Mouse (Mus musculus) limb, embryonic 11.5 days (tissue): ENCODE results near the gene 4931414P19Rik. TPM values are rescaled to one million over a fixed set of nuclear protein-coding genes. Genes with fewer than 3 reads are reported as not detected.

Experiments used
- ATAC-seq: fragments of 200-750 bp; cut with Nextera tagmentation; 2 replicates; pipeline ENCODE4 v1.8.0; 2017; ENCODE audit warnings: low read depth; ENCODE audit not compliant: insufficient number of reproducible peaks, low FRiP score, low TSS enrichment
- DNase-seq: peaks from one replicate; pipeline ENCODE4 v3.0.0-alpha.2; 2015; ENCODE audit warnings: low spot score
- H3K27ac ChIP-seq: fragments of 300-500 bp; sonication (generic); replicated peaks from 2 replicates; pipeline ENCODE4 v1.5.1; 2014; ENCODE audit warnings: low read depth, mild to moderate bottlenecking, low read length
- H3K27me3 ChIP-seq: fragments of 300-500 bp; sonication (generic); 2 replicates; pipeline ENCODE4 v1.6.1; 2014; ENCODE audit warnings: mild to moderate bottlenecking, low read length, mixed read lengths; ENCODE audit not compliant: control insufficient read depth, insufficient read depth
- H3K36me3 ChIP-seq: fragments of 300-500 bp; sonication (generic); 2 replicates; pipeline ENCODE4 v1.6.1; 2014; ENCODE audit warnings: mild to moderate bottlenecking, low read length, moderate library complexity, mixed read lengths; ENCODE audit not compliant: control insufficient read depth, insufficient read depth
- H3K4me1 ChIP-seq: fragments of 300-500 bp; sonication (generic); 2 replicates; pipeline ENCODE4 v1.6.1; 2014; ENCODE audit warnings: low read length, mixed read lengths; ENCODE audit not compliant: control insufficient read depth, insufficient read depth
- H3K4me2 ChIP-seq: fragments of 300-500 bp; sonication (generic); 2 replicates; pipeline ENCODE4 v1.6.1; 2014; ENCODE audit warnings: low read depth, mild to moderate bottlenecking, moderate library complexity; ENCODE audit not compliant: severe bottlenecking
- H3K4me3 ChIP-seq: fragments of 300-500 bp; sonication (generic); 2 replicates; pipeline ENCODE4 v1.5.1; 2014; ENCODE audit warnings: low read depth, low read length
- H3K9ac ChIP-seq: fragments of 300-500 bp; sonication (generic); 2 replicates; pipeline ENCODE4 v1.6.1; 2014; ENCODE audit warnings: mild to moderate bottlenecking, low read length
- H3K9me3 ChIP-seq: fragments of 300-500 bp; sonication (generic); 2 replicates; pipeline ENCODE4 v1.6.1; 2016; ENCODE audit warnings: low read length; ENCODE audit not compliant: control insufficient read depth
- WGBS: fragments of 180-500 bp; shearing (Covaris S2); extraction: QIAGEN DNeasy Blood & Tissue Kit; methylation state at CpG from one replicate; pipeline ENCODE4 v1.1.7; 2014; 5-methylcytosine and 5-hydroxymethylcytosine counted together
- polyA plus RNA-seq: library from polyadenylated mRNA; unstranded; fragments of >200 nt; fragmentation: Nextera tagmentation; extraction: Ambion mirVana; gene quantifications from 2 replicates; pipeline ENCODE4 v1.2.1, GENCODE M21; 2014

4931414P19Rik gene
- polyA plus RNA-seq, 1 experiment from 2014 or later, result 7.8 TPM

DNA sequence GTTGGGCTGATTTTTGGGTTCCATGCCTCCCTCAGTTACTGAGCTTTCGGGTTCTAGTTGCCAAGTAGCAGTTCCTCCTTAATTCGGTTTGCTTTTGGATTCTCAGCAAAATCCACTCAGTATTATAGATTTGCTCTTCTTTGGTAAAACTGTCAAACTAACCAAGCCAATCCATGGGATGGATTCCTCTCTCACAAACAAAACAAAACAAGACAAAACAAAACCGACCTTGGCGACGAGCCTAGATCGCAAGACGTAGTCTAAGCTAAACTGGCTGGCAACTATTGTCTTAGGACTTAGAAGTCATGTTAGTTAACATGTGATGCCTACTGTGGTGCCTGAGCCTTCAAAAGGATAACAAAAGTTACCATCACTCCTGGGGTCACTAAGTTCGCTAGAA lies 2.1 kb downstream of the 4931414P19Rik start:
- H3K9me3 ChIP-seq, result no peaks in the 10 kb centered on the region; the same call in 1 of the 2 replicates
- H3K27ac ChIP-seq, result no peak overlapping the region
- DNase-seq, result no peak
- peaks cover 3% of the 10 kb centered on the region; the same call in 1 of the 2 replicates for H3K4me1 ChIP-seq
- peak overlapping the region; percentile 93; the same call in 1 of the 2 replicates for H3K9ac ChIP-seq
- no peaks in the 10 kb centered on the region for H3K36me3 ChIP-seq
- peak overlapping the region; percentile 37 for H3K4me2 ChIP-seq
- WGBS, result 83% methylated on average over 8 of the region's 8 CpGs
- no peaks in the 10 kb centered on the region for H3K27me3 ChIP-seq
- H3K4me3 ChIP-seq, result peak overlapping the region; percentile 67; the same call in 1 of the 2 replicates
- ATAC-seq, result no peak

GRCm38 (mm10) chr14:54603038-54603654 lies 2.6 kb downstream of the 4931414P19Rik start:
- Histone ChIP-seq H3K27ac (peak overlapping the region; percentile 77; the same call in 1 of the 2 replicates), H3K9me3 (no peaks in the 10 kb centered on the region; the same call in 1 of the 2 replicates), H3K27me3 (no peaks in the 10 kb centered on the region), H3K4me3 (peak overlapping the region; percentile 67), H3K4me2 (peak overlapping the region; percentile 55), H3K9ac (peak overlapping the region; percentile 93), H3K36me3 (no peaks in the 10 kb centered on the region), H3K4me1 (peaks cover 3% of the 10 kb centered on the region; the same call in 1 of the 2 replicates)
- ATAC-seq (peak; percentile 97), DNase-seq (peak; percentile 97)
- WGBS, result under 1% methylated on average over 46 of the region's 46 CpGs

DNA sequence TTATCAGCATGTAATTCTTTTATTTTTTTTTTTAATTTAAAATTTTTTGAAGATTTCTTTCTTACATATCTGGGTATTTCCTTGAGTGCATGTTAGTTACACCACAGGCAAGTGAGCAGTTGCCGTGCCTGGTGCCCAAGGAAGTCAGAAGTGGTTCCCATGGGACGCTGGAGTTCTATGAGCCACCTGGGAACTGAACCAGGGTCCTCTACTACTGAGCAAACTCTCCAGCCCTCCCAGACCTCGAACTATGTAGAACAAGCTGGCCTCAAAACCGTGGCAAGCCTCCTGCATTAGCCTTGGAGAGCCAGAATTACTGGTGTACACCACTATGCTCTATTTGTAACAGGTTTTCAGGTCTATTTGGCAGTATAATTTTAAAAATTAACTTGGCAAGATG lies 3.2 kb downstream of the 4931414P19Rik start:
- Histone ChIP-seq H3K4me2 (peak overlapping the region; percentile 55; the same call in 1 of the 2 replicates), H3K4me1 (peaks cover 3% of the 10 kb centered on the region; the same call in 1 of the 2 replicates), H3K36me3 (no peaks in the 10 kb centered on the region), H3K9me3 (no peaks in the 10 kb centered on the region; the same call in 1 of the 2 replicates), H3K4me3 (peak overlapping the region; percentile 67), H3K9ac (peak overlapping the region; percentile 93), H3K27ac (peak overlapping the region; percentile 77; the same call in 1 of the 2 replicates), H3K27me3 (no peaks in the 10 kb centered on the region)
- ATAC-seq (no peak), DNase-seq (no peak)
- WGBS, result 53% methylated on average over 4 of the region's 4 CpGs

DNA sequence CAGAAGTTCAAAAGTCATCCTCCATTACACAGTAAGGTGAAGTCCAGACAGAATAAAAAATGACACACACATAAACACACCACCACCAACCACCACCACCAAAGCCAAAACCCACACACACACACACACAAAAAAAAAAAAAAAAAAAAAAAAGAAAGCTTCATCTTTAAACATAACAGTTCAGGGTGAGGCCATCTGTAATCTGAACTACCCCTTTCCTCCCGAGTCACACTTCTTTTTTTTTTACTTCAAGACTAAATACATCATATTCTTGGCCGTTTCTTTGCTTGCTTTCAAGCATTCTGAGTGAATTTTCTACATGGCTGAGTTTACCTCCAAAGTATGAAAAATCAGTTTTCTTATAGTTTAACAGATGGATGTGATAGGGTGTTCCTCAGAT lies 4.2 kb downstream of the 4931414P19Rik start:
- DNase-seq (no peak), ATAC-seq (no peak)
- no peak overlapping the region for H3K9ac ChIP-seq

DNA sequence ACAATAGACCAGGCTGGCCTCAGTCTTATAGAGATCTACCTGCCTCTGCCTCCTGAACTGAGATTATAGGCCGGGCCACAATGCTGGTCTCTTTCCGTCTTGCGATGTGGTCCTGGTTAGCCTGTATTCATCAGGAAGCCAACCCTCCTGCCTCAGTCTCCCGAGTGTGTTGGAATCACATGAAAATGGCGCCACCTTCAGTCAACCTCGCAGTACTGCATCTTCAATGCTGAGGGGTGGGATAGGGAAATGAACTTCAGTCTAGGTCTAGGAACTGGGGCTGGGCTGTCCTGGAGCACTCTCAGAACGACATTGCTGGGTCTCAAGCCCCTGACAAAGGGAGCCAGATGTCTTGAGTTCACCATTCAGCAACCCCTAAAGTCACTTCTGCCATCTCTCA lies 8.7 kb downstream of the 4931414P19Rik start:
- DNase-seq (no peak), ATAC-seq (no peak)
- Histone ChIP-seq H3K4me3 (no peak overlapping the region), H3K27me3 (no peaks in the 10 kb centered on the region), H3K4me1 (no peaks in the 10 kb centered on the region), H3K9me3 (no peaks in the 10 kb centered on the region; the same call in 1 of the 2 replicates), H3K9ac (no peak overlapping the region), H3K27ac (no peak overlapping the region), H3K36me3 (peaks cover 2% of the 10 kb centered on the region; the same call in 1 of the 2 replicates), H3K4me2 (no peak overlapping the region)
- 81% methylated on average over 7 of the region's 7 CpGs for WGBS

More for the DNA sequence above, 4.2 kb downstream of the 4931414P19Rik start:
- no peaks in the 10 kb centered on the region; the same call in 1 of the 2 replicates for H3K9me3 ChIP-seq
- H3K4me2 ChIP-seq, result no peak overlapping the region
- 79% methylated on average over 2 of the region's 2 CpGs for WGBS
- H3K27me3 ChIP-seq, result no peaks in the 10 kb centered on the region
- no peak overlapping the region for H3K4me3 ChIP-seq
- H3K4me1 ChIP-seq, result peaks cover 3% of the 10 kb centered on the region; the same call in 1 of the 2 replicates
- no peak overlapping the region for H3K27ac ChIP-seq
- no peaks in the 10 kb centered on the region for H3K36me3 ChIP-seq

DNA sequence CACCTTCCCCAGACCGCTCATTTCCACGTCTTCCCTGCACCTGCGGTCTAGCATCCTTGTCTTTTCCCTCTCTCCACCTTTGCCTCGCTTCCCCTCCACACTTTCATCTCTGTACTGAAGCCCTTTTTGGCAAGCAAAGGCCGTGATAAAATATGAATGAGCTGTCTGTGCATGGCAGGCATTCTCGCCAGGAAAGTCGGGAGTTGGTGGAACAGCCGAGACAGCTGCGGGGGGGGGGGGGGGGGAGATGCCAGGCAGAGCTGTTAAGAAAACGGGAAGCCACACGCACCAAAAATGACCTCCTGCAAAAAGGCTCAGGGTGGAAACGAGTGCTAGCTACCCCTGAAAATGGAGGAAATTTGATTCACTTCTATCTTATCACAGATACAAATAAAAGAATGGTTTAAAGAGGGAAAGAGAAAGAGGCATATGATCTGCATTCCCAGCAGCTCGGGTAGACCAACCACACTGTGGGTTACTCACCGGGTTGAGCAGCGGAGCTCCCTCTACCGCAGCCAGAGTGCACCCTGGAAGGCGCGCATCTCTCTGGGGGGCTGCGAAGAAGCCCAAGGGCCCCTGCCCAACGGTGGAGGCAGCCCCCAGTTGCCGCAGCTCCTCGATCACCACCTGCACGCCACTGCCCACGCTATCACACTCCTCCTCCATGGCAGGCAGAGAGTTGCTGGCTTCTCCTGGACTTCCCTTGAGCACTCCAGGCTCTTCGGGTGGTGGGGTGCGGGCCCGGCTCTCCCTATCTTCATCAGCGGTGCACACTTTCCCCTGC lies 11.0 kb downstream of the 4931414P19Rik start:
- Histone ChIP-seq H3K27ac (no peak overlapping the region), H3K27me3 (no peaks in the 10 kb centered on the region), H3K4me2 (no peak overlapping the region), H3K36me3 (peaks cover 2% of the 10 kb centered on the region; the same call in 1 of the 2 replicates), H3K9ac (no peak overlapping the region), H3K4me3 (no peak overlapping the region), H3K4me1 (no peaks in the 10 kb centered on the region), H3K9me3 (no peaks in the 10 kb centered on the region; the same call in 1 of the 2 replicates)
- DNase-seq, result no peak
- no peak for ATAC-seq
- WGBS, result 71% methylated on average over 28 of the region's 28 CpGs

DNA sequence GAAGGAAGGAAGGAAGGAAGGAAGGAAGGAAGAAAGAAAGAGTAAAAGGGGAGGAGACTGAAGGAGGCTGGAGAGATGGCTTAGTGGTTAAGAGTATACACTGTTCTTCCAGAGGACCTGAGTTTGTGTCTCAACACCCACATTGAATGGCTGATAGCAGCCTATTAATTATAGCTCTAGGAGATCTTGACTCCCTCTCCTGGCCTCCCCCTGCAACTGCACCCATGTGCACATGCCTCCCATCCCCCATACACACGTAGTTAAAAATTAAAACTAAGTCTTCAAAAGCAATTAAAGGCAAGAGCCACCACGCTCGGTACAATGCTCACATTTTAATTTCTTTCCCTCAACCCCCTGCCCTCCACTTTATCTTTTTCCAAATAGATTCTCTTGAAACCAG lies 11.7 kb downstream of the 4931414P19Rik start:
- 89% methylated on average over 3 of the region's 3 CpGs for WGBS
- ATAC-seq, result no peak
- peaks cover 2% of the 10 kb centered on the region; the same call in 1 of the 2 replicates for H3K36me3 ChIP-seq
- no peak overlapping the region for H3K9ac ChIP-seq
- no peak overlapping the region for H3K4me3 ChIP-seq
- H3K4me2 ChIP-seq, result no peak overlapping the region
- no peaks in the 10 kb centered on the region for H3K4me1 ChIP-seq
- H3K27me3 ChIP-seq, result no peaks in the 10 kb centered on the region
- no peak overlapping the region for H3K27ac ChIP-seq
- DNase-seq, result no peak
- H3K9me3 ChIP-seq, result no peaks in the 10 kb centered on the region; the same call in 1 of the 2 replicates

GRCm38 (mm10) chr14:54592319-54592934 lies 13.4 kb downstream of the 4931414P19Rik start:
- Histone ChIP-seq H3K27me3 (no peaks in the 10 kb centered on the region), H3K9ac (0 out of 2 replicates have a peak overlapping the region, but pooled peaks have one; percentile 14), H3K4me3 (no peak overlapping the region), H3K36me3 (peaks cover 2% of the 10 kb centered on the region; the same call in 1 of the 2 replicates), H3K4me2 (no peak overlapping the region), H3K4me1 (no peaks in the 10 kb centered on the region), H3K9me3 (no peaks in the 10 kb centered on the region), H3K27ac (0 out of 2 replicates have a peak overlapping the region, but pooled peaks have one; percentile 15)
- ATAC-seq (no peak), DNase-seq (no peak)
- WGBS, result 67% methylated on average over 10 of the region's 10 CpGs
